Mouse (Mus musculus): ENCODE measurements around the gene R3hdm4. TPM values are rescaled to one million over a fixed set of nuclear protein-coding genes. Genes with fewer than 3 reads are reported as not detected.
"Not testable (repeated sequence)": the region's sequence is repeated elsewhere in the genome, so short reads cannot be mapped to it uniquely, and the experiment has no call there.

R3hdm4 gene
- total RNA-seq, 2 experiments from 2014 or later: 93.4 to 94.9 TPM

GRCm38 (mm10) chr10:79908167-79909091 lies 12.6 kb downstream of the R3hdm4 start, which contains the start of gene Med16:
Med16 (minus strand) TSS chr10:79908923.
- intact Hi-C loops (cut with DNase I): no loop called here
- DNase-seq: peak; percentile 96

- intact Hi-C loops (cut with DNase I): no loop called here
Observed at GRCm38 (mm10) chr10:79907415-79907814, 13.6 kb downstream of the R3hdm4 start.

GRCm38 (mm10) chr10:79906712-79907111 lies 14.3 kb downstream of the R3hdm4 start:
- intact Hi-C loops (cut with DNase I): no loop called here
- DNase-seq: no peak

More at GRCm38 (mm10) chr10:79907415-79907814, 13.6 kb downstream of the R3hdm4 start:
- DNase-seq: no peak

GRCm38 (mm10) chr10:79900951-79901410 lies 20.0 kb downstream of the R3hdm4 start:
- intact Hi-C loops (cut with DNase I): no loop called here
- no peak for DNase-seq

- intact Hi-C loops (cut with DNase I): no loop called here
Observed at GRCm38 (mm10) chr10:79897316-79898245, 23.4 kb downstream of the R3hdm4 start.

GRCm38 (mm10) chr10:79896814-79897213 lies 24.2 kb downstream of the R3hdm4 start:
- no peak for DNase-seq
- intact Hi-C loops (cut with DNase I): no loop called here

More at GRCm38 (mm10) chr10:79897316-79898245, 23.4 kb downstream of the R3hdm4 start:
- no peak for DNase-seq

GRCm38 (mm10) chr10:79896306-79896705 lies 24.7 kb downstream of the R3hdm4 start:
- no peak for DNase-seq

GRCm38 (mm10) chr10:79892451-79893118 lies 28.4 kb downstream of the R3hdm4 start:
- DNase-seq: peak; percentile 70 to 87
- intact Hi-C loops (cut with DNase I): loop anchor here (1.0 kb wide), 2 partner anchors 33 to 66 kb away; no protein-coding TSS in a partner anchor

More at GRCm38 (mm10) chr10:79896306-79896705, 24.7 kb downstream of the R3hdm4 start:
- intact Hi-C loops (cut with DNase I): no loop called here

- intact Hi-C loops (cut with DNase I): no loop called here
Observed at GRCm38 (mm10) chr10:79890670-79891069, 30.3 kb downstream of the R3hdm4 start, which contains the start of gene Cfd. Cfd (plus strand) TSS chr10:79890853.

GRCm38 (mm10) chr10:79889386-79889785 lies 31.6 kb downstream of the R3hdm4 start:
- intact Hi-C loops (cut with DNase I): no loop called here

More at GRCm38 (mm10) chr10:79890670-79891069, 30.3 kb downstream of the R3hdm4 start, which contains the start of gene Cfd:
- no peak for DNase-seq

GRCm38 (mm10) chr10:79886611-79887010 lies 34.4 kb downstream of the R3hdm4 start:
- intact Hi-C loops (cut with DNase I): no loop called here

More at GRCm38 (mm10) chr10:79889386-79889785, 31.6 kb downstream of the R3hdm4 start:
- no peak for DNase-seq

GRCm38 (mm10) chr10:79886054-79886453 lies 35.0 kb downstream of the R3hdm4 start, which contains the start of gene Elane:
Elane (plus strand) TSS chr10:79886247.
- no peak for DNase-seq
- intact Hi-C loops (cut with DNase I): no loop called here

More at GRCm38 (mm10) chr10:79886611-79887010, 34.4 kb downstream of the R3hdm4 start:
- no peak for DNase-seq

GRCm38 (mm10) chr10:79884938-79885337 lies 36.1 kb downstream of the R3hdm4 start:
- intact Hi-C loops (cut with DNase I): loop anchor here (5.0 kb wide), 2 partner anchors 32 to 48 kb away; partner anchors contain the start of gene Kiss1r
- not testable (repeated sequence) for DNase-seq

GRCm38 (mm10) chr10:79884446-79884845 lies 36.6 kb downstream of the R3hdm4 start:
- intact Hi-C loops (cut with DNase I): loop anchor here (5.0 kb wide), 2 partner anchors 33 to 47 kb away; partner anchors contain the start of gene Kiss1r
- DNase-seq: peak; percentile 75 to 80

- intact Hi-C loops (cut with DNase I): loop anchor here (5.0 kb wide), 2 partner anchors 34 to 46 kb away; partner anchors contain the start of gene Kiss1r
- peak; percentile 78 to 91 for DNase-seq
Observed at GRCm38 (mm10) chr10:79883297-79884084, 37.5 kb downstream of the R3hdm4 start.

- intact Hi-C loops (cut with DNase I): loop anchor here (5.0 kb wide), 2 partner anchors 35 to 45 kb away; partner anchors contain the start of gene Kiss1r
- no peak for DNase-seq
Observed at GRCm38 (mm10) chr10:79881981-79882380, 39.0 kb downstream of the R3hdm4 start.

- intact Hi-C loops (cut with DNase I): loop anchor here (5.0 kb wide), 2 partner anchors 37 to 43 kb away; partner anchors contain the start of gene Kiss1r
- no peak for DNase-seq
Observed at GRCm38 (mm10) chr10:79880721-79881120, 40.3 kb downstream of the R3hdm4 start.

- no peak for DNase-seq
- intact Hi-C loops (cut with DNase I): no loop called here
Observed at GRCm38 (mm10) chr10:79879527-79879926, 41.5 kb downstream of the R3hdm4 start.

Measured in heart, postnatal 10 days (tissue).